Comparison of ENCODE assay signal across 20 mouse cellular contexts in the genomic region with DNA sequence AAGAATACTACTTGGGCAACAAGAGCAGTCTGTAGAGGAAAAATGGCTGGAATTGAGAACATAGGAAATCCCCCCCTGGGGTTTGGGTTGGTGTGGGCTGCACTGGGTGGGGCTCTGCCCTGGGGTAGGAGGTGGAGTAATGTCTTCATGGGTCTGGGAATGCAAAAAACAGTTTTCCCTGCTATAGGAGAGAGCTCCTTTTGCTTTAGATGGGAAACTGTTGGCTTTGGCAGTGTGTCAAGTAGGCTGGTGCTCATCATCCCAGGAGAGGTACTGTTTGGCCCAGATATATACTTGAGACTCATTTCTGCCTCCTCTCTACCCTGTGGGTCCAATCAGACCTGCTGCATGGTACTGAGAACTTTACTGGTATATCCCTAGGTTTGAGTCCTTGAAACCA.
"Had no signal": no experiment of that assay in that cellular context is flagged by ENCODE, and none has a peak within 500 bp of the region (broad histone marks: within the 10 kb centered on the region; RNA-seq: fewer than 3 reads in every experiment).

No protein-coding gene starts in this region.

- H3K4me1 ChIP-seq: limb, embryonic 12.5 days; limb, embryonic 15.5 days; midbrain, embryonic 15.5 days; stomach, embryonic 15.5 days had no signal

- H3K36me3 ChIP-seq: limb, embryonic 12.5 days; limb, embryonic 15.5 days; midbrain, embryonic 15.5 days; neural tube, embryonic 13.5 days; stomach, embryonic 15.5 days had no signal

- DNase-seq: kidney, postnatal 25 days; layer of hippocampus, adult 9-11 months; liver, postnatal 0 days; lung, embryonic 14.5 days; retina, postnatal 1 day; right cerebral cortex, postnatal 25 days; spleen, adult 18-20 months; thymus, postnatal 25 days had no signal

- ATAC-seq: liver, postnatal 0 days; lung, postnatal 0 days; midbrain, embryonic 15.5 days had no signal

- H3K9me3 ChIP-seq: limb, embryonic 12.5 days; limb, embryonic 15.5 days; midbrain, embryonic 15.5 days; neural tube, embryonic 13.5 days; stomach, embryonic 15.5 days had no signal

- H3K27me3 ChIP-seq: limb, embryonic 12.5 days; limb, embryonic 15.5 days; midbrain, embryonic 15.5 days; neural tube, embryonic 13.5 days; stomach, embryonic 15.5 days had no signal

- H3K9ac ChIP-seq: limb, embryonic 12.5 days; limb, embryonic 15.5 days; liver, embryonic 14.5 days; liver, postnatal 0 days; lung, embryonic 14.5 days; midbrain, embryonic 15.5 days; neural tube, embryonic 13.5 days; stomach, embryonic 15.5 days had no signal

- H3K27ac ChIP-seq: kidney, postnatal 0 days; layer of hippocampus, adult 2 months; limb, embryonic 12.5 days; limb, embryonic 15.5 days; liver, embryonic 14.5 days; macrophage; midbrain, embryonic 15.5 days; neural tube, embryonic 13.5 days; stomach, embryonic 15.5 days had no signal

- H3K4me2 ChIP-seq: limb, embryonic 12.5 days; limb, embryonic 15.5 days; liver, embryonic 11.5 days; lung, embryonic 14.5 days; midbrain, embryonic 15.5 days; neural tube, embryonic 13.5 days; stomach, embryonic 15.5 days had no signal

- H3K4me3 ChIP-seq: layer of hippocampus, adult 2 months; limb, embryonic 12.5 days; limb, embryonic 15.5 days; midbrain, embryonic 15.5 days; myocyte; neural tube, embryonic 13.5 days; stomach, embryonic 15.5 days had no signal
